Mouse (Mus musculus): ENCODE measurements around the gene Itm2b.

- no peak for TF ChIP-seq POLR2A (IDR thresholded peaks at IDR 0.05; ENCODE audit: extremely low read depth, insufficient read depth, low read length)
- no peak for TF ChIP-seq CTCF (IDR thresholded peaks at IDR 0.05; ENCODE audit: extremely low read depth, insufficient read depth, low read length)
Measured at GRCm38 (mm10) chr14:73333880-73334279, 51.2 kb downstream of the Itm2b start.

All from cortical plate, adult 2 months (tissue).